Mouse (Mus musculus) right cerebral cortex, postnatal 10 days (tissue): Measurements from ENCODE around the gene Bax.
A peak's percentile ranks its signal among the peaks of the same experiment; 100 is the strongest.
"Not testable (repeated sequence)": the region's sequence is repeated elsewhere in the genome, so short reads cannot be mapped to it uniquely, and the experiment has no call there.

Experiments used
- DNase-seq, 2 experiments: peaks; one replicate each; pipeline ENCODE4 v3.0.0; 2021; ENCODE audit warnings: low spot score in 2 of 2

The Bax gene

DNA sequence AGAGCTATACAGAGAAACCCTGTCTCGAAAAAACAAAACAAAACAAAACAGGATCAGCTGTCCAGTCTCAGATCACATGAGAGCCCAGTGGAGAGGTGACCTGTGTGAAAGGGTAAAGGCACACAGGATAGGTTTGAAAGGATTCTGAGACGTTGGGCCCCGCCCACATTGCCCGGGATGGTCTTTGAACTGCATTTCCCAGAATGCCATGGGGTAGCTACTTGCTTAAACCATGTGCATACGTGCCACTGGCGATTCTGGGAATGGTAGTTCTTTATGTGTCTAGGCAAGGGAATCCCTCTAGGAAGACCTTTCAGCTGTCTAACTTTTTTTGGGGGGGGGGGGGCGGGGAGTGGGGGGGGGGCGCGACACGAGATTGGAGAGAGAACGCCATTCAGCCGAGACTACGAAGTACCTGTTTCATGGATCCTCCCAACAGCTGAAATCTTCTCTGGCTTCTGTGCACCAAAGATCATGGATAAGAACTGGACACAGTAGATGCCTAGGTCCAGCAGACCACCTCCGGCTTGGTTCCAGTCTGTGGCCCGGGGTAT lies 14.8 kb upstream of the Bax start, which contains the start of gene Tulp2:
Gene Tulp2 (plus strand): TSS at position 504 of the 554 bp plus-strand sequence.
- DNase-seq: peak; percentile 79 to 82

DNA sequence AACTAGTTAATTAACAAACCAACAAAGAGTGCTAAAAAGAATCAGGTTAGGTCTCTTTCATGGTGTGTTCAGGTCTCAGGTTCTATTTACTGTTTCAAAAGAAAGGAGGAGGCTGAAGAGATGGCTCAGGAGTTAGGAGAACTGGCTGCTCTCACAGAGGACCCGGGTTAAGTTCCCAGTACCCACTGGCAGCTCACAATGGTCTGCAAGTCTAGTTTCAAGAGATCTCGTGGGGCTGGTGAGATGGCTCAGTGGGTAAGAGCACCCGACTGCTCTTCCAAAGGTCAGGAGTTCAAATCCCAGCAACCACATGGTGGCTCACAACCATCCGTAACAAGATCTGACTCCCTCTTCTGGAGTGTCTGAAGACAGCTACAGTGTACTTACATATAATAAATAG lies 13.6 kb upstream of the Bax start:
- not testable (repeated sequence) for DNase-seq

GRCm38 (mm10) chr7:45478774-45479173 lies 12.1 kb upstream of the Bax start:
- no peak for DNase-seq

- peak; percentile 68 to 80 for DNase-seq
Observed at GRCm38 (mm10) chr7:45477003-45477402, 10.3 kb upstream of the Bax start.

GRCm38 (mm10) chr7:45476453-45476852 lies 9.8 kb upstream of the Bax start:
- DNase-seq: no peak

DNA sequence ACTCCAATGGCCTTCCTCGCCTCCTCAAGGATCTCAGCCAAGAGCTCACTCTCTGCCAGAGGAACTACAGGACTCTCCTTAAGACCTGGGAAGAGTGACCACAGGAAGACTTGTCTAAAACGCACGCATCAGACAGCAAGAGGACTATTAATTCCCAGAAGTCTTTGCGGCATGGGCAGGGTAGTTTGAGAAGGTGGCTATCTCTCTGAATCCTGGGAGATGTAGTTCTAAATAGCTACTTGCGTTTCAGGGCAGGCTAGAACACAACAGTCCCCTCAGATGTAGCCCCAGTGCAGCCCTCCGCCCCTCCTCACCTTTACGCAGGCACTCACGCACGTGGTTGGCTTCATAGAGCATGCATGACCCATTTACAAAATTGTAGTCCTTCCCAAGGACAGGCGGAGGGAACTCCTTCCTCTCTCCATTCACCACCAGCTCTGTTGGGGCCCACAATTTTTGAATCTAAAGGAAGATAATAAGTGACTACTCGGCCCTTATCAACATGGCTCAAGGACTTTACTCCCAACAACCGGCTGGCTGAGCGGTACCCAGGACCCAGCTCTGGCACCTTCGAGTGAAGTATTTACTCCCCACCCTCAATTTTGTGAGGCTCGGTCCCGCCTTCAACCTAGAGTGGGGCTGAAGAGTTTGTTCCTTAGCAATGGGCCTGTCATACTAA lies 8.7 kb upstream of the Bax start:
- DNase-seq: no peak

DNA sequence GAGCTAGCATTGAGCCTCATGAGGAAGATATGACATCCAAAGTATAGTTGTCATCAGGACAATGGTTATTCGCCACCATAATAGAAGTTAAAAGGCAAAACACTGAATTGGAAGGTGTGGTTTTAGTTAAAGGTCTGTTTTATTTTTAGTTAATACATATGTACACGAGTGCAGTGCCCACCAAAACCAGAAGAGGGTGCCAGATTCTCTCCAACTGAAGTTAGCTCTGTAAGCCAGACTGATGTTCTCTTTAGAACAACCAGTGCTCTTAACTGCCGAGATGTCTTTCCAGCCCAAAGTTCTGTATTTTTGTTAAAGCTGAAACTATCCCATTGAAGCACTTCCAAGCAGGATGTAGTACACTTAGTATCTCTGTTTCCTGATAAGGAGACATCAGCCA lies 4.2 kb upstream of the Bax start:
- DNase-seq: peak; percentile 78 to 82

DNA sequence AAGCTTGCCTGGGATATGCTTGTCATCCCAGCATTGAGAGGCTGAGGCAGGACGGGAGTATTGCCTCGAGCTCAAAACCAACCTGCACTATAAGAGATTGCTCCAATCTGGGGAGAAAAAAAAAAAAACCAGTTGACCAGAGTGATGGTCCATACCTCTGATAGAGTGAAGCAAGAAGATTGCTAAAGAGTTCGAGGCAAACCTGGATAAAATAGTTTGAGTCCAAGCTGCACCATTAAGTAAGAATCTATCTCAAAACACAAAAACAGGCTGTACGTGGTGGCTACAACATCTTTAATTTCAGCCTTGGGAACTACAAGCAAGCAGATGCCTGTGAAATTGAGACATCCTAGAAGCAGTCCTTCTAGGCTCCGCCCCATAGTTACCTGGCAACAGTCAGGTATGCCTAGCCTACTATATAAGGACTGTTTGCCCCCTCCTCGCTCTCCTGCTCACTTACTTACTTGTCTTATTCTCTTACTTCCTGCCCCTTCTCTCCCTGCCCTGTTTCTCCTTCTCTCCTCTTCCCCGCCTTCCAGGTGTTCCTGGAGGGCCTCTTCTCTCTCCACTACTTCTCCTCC lies 482 bp upstream of the Bax start:
- DNase-seq: no peak

DNA sequence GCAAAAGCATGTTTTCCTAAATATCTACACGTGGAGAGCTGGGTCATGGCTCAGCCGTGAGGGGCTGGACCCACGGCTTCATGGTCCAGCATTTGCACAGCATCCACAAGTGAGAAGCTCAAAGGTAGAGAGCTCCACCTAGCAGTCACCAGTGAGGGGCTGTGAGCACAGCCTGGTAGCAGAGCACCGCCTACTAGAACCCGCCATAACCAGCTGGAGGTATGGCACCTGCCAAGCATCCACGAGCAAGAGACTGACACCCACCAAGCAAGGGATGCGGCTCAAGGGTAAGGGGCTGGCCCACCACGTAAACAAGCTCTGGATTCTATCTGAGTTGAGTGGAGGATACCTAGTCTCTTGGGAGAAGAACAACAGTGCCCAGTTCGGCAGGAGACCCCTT lies 1.1 kb downstream of the Bax start:
- DNase-seq: no peak

DNA sequence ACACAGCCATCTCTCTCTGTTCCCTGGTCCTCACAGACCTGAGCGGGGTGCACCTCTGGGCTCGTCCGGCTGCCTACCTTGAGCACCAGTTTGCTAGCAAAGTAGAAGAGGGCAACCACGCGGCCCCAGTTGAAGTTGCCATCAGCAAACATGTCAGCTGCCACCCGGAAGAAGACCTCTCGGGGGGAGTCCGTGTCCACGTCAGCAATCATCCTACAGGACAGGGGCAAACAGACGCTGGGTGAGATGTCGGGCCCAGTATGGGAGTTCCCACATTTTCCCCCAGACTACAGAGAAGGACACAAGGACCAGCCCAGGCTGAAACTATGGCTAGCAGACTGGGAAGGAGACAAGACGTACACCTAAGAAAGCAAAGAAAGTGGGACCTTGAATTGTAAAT lies 1.6 kb downstream of the Bax start:
- no peak for DNase-seq

- DNase-seq: no peak
Observed at GRCm38 (mm10) chr7:45463987-45464778, 2.5 kb downstream of the Bax start.

- DNase-seq: not testable (repeated sequence)
Observed at GRCm38 (mm10) chr7:45462868-45463267, 3.8 kb downstream of the Bax start.

GRCm38 (mm10) chr7:45462325-45462724 lies 4.4 kb downstream of the Bax start:
- DNase-seq: no peak

GRCm38 (mm10) chr7:45461781-45462180 lies 4.9 kb downstream of the Bax start:
- DNase-seq: no peak

DNA sequence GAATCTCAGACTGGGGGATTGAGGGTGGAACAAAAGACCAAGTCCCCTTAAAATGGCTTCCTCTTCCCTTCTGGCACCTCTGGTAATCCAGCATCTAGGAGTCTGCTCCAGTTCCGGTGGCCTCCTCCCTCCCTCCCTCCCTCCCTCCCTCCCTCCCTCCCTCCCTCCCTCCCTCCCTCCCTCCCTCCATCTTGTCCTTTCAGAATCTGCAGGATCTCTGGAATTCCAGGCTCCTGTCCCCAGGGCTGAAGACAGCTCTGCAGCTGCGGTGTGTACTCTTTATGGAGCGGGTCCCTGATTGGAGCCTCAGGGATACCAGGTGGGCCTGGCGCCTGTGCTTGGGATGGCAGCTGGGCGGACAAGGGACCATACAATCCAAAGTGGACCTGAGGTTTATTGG lies 5.4 kb downstream of the Bax start:
- no peak for DNase-seq

DNA sequence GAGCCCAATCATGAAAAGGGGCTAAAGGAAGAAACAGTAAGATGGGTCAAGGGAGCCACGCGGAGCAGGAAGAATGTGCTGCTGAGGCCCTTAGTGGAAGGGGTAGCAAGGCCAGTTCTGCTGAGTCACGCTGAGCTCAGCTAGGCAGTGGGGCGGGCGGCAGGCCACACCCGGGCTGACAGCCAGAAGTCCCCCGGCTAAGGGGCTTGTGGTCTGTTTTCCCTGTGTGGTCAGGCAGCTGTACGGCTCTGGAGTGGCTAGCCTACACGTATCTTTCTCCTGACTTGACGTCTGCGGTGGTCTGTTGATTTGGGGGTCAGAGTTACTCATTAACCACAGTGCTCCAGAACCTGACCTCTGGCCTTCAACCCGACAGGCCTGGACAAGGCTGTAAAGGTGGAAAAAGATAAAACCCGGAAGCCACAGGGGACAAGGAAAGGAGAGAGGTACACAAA lies 5.8 kb downstream of the Bax start:
- DNase-seq: peak in 1 of 2 experiments; percentile 69

DNA sequence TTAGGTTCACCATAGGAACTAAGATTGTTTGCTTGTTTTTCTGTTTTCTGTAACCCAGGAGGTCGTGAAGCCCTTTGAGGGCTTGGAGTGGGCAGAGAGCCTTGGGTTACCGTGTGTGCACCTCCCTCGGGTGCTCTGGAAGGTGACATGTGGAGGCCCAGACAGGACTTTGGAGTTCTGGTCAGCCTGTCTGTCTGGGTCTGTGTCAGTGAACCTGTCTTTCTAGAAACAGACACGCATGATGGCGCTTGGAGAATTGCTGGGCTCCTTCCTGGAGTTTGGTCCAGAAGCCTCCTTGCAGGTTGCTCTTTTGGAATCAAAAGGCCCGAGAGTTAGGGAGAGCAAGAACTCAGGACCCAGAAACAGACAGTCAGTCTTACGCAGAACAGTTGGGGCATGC lies 6.3 kb downstream of the Bax start:
- DNase-seq: no peak

DNA sequence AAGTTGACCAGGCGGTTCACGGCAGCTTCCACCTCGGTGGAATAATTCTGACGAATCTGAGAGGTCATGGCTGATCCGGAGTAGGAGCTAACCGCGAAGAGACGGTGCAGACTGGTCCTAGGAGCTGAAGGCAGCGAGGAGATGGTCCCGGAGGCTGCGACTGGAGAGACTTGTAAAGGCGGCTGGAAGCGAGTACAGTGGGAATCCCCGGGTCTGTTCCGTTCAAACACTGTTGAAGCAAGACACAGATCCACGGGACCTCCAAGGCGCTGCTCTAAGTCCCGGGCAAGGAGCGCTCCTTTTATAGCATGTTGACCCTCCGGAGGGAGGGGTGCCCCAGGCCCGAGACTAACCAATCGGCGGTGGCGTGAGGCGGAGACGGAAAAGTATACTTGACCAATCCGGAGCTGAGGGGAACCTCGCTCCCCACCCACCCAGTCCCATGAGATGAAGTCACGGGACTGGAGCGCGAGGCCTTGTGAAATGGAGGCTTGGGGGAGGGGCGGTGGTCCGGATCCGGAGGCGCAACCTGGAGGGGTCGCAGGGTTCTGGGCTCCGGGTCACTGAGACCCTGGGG lies 7.0 kb downstream of the Bax start, which contains the start of gene Ftl1:
Gene Ftl1 (minus strand): TSS at position 321 of the 577 bp plus-strand sequence.
- peak; percentile 99 for DNase-seq

DNA sequence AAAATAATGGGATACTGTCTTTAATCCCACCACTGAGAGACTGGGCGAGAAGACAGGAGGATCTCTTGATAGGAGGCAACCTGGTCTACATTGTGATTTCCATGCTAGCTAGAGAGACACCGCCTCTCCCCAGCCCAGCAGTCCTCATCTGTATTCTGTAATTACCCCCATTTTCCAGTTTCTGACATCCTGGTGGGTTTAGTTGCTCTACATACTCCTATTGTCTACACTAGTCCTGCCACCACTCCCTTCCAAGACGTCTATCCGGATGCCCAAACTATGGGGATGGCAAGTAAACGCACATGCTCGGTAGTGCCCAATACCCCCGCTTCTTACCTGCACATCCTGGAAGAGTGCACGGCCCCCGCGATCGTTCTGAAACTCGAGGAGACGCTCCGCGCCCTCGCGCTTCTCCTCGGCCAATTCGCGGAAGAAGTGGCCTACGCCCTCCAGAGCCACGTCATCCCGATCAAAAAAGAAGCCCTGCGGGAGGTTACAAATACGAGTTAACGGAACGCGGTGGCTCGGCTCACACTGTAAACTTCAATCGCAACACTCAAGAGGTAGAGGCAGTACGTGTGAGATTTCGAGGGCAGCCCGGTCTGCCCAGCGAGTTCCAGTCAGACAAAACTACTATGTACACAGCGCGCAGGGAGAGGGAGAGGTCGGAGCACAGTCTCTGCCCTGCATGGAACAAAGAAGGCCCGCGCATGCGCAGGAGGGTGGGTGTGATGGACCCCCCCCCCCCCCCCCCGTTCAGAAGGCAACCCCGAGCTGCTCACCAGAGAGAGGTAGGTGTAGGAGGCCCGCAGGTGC lies 7.7 kb downstream of the Bax start:
- DNase-seq: peak; percentile 86 to 89

DNA sequence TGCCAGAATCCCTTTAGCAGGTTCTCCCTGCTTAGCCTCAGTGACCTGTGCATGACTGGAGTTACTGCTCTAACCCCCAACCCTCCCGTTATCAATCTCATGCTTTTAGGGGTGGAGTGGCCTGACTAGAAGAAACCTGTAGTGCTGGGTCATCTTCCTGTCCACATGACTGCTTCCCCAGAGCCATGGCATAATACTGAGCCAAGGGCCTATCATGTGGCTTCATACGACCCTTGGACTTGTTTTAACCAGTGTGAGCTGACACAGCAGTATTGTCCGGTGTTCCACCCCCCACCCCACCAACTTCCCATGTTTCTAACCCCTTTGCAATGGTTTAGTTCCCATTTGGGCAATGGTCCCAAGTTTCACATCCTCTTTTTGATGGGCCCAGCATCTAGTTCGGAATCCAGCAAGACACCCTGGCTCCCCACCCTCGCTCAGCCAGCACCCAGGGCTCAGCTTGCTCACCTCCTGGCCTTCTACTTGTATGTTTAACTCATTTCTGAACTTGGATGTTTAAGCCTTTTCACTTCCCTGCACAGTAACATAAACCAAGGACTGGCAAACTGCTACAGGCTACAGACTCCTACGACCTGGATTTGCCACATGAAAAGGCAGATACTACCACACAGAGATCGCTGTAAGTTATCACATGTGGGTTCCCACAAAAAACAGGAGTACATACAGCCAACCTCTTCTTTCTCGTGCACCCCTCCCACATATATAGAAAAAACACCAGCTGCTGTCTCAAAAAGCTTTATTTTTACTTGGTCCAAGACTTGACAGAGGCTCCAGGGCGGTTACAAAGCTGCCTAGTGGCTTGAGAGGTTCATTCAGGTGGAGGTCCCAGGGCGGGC lies 9.3 kb downstream of the Bax start:
- peak in 1 of 2 experiments; percentile 49 for DNase-seq
